Mouse (Mus musculus) kidney, postnatal 0 days (tissue): Measurements from ENCODE around the gene Kat2b. TPM values are rescaled to one million over a fixed set of nuclear protein-coding genes. Genes with fewer than 3 reads are reported as not detected.
"Not testable (repeated sequence)": the region's sequence is repeated elsewhere in the genome, so short reads cannot be mapped to it uniquely, and the experiment has no call there.

Experiments
- ATAC-seq: fragments of 200-750 bp; cut with Nextera tagmentation; replicated peaks from 2 replicates; pipeline ENCODE4 v1.8.0; 2017; ENCODE audit warnings: low read depth, moderate number of reproducible peaks, moderate TSS enrichment, moderate library complexity; ENCODE audit not compliant: low FRiP score
- DNase-seq: peaks from one replicate; pipeline ENCODE4 v3.0.0-alpha.2; 2016; ENCODE audit warnings: low spot score
- H3K27ac ChIP-seq: fragments of 300-500 bp; sonication (generic); 2 replicates; pipeline ENCODE4 v1.5.1; 2014; ENCODE audit warnings: mild to moderate bottlenecking
- H3K27me3 ChIP-seq: fragments of 300-500 bp; sonication (generic); 2 replicates; pipeline ENCODE4 v1.6.1; 2014; ENCODE audit warnings: low read length, mixed read lengths; ENCODE audit not compliant: insufficient read depth
- H3K36me3 ChIP-seq: fragments of 300-500 bp; sonication (generic); 2 replicates; pipeline ENCODE4 v1.6.1; 2014; ENCODE audit warnings: low read length, mixed read lengths; ENCODE audit not compliant: insufficient read depth
- H3K4me1 ChIP-seq: fragments of 300-500 bp; sonication (generic); replicated peaks from 2 replicates; pipeline ENCODE4 v1.6.1; 2014; ENCODE audit warnings: antibody characterized with exemption, low read length, mixed read lengths; ENCODE audit not compliant: insufficient read depth
- H3K4me2 ChIP-seq: fragments of 300-500 bp; sonication (generic); 2 replicates; pipeline ENCODE4 v1.6.1; 2014; ENCODE audit warnings: mild to moderate bottlenecking, low read length, moderate library complexity, mixed read lengths
- H3K4me3 ChIP-seq: fragments of 300-500 bp; sonication (generic); replicated peaks from 2 replicates; pipeline ENCODE4 v1.5.1; 2014; ENCODE audit warnings: low read depth, low read length
- H3K9ac ChIP-seq: fragments of 300-500 bp; sonication (generic); 2 replicates; pipeline ENCODE4 v1.6.1; 2014; ENCODE audit warnings: low read depth, low read length
- H3K9me3 ChIP-seq: fragments of 300-500 bp; sonication (generic); replicated peaks from 2 replicates; pipeline ENCODE4 v1.6.1; 2016; ENCODE audit warnings: low read length, inconsistent platforms, mixed read lengths
- CTCF ChIP-seq: IDR thresholded peaks from 2 replicates; pipeline ENCODE4 v1.5.1; 2016; ENCODE audit warnings: antibody characterized with exemption, low read depth, mild to moderate bottlenecking, moderate library complexity
- WGBS: fragments of 180-500 bp; shearing (Covaris S2); extraction: QIAGEN DNeasy Blood & Tissue Kit; methylation state at CpG from one replicate; pipeline ENCODE4 v1.1.7; 2014; 5-methylcytosine and 5-hydroxymethylcytosine counted together
- polyA plus RNA-seq: library from polyadenylated mRNA; unstranded; fragments of >200 nt; fragmentation: Nextera tagmentation; extraction: Ambion mirVana; gene quantifications from 2 replicates; pipeline ENCODE4 v1.2.1, GENCODE M21; 2015

The Kat2b gene
- 4.7 TPM in 2 replicates for polyA plus RNA-seq

DNA sequence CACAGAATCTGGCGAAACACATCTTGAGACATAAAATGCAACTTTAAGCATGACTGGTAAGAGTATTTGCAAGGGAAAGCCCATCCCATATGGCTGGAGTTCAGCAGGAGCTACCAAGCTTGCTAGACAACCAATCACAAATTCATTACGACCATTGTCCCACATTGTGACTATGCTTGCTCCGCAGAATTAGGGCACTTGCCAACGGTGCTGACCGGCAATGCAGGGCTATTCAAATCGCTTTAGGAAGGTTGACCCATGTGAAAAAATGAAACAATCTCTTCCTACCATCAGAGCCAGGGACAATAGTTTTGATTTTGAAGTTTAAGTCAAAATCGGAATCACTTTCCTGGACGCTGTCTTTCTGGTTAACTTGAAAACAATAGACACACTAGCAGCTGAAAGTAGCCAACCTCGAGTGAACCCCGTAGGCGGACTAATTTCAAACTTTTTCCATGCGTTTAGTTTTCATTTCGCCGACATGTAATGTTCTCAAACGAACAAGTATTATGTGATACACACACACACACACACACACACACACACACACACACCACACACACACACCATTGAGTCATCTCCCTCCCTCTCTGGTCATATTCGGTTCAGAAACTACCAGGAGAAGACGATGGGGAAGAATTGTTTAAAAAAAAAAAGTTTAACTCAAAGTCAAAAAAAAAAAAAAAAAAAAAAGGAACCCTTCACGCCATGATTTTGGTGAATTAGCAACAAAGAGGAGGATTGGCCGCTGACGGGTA is at the start of gene Kat2b:
Gene Kat2b (plus strand): TSS at position 701 of the 758 bp plus-strand sequence.
- no peak for ATAC-seq
- no peak for TF ChIP-seq CTCF
- WGBS, result 2% methylated on average over 20 of the region's 20 CpGs

DNA sequence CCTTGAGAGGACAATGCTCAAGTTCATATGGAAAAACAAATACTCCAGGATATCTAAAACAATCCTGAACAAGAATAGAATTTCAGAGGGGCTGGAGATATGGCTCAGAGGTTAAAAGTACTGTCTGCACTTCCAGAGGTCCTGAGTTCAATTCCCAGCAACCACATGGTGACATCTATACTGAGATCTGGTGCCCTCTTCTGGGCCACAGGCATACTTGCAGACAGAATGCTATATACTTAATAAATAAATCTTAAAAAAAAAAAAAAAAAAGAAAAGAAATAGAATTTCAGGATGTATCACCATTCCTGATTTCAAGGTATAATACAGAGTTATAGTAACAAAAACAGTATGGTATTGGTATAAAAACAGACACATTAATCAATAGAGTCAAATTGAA is 47.3 kb upstream of the Kat2b start:
- Histone ChIP-seq H3K4me1 (no peaks in the 10 kb centered on the region), H3K4me2 (no peak overlapping the region), H3K4me3 (no peak overlapping the region), H3K27ac (no peak overlapping the region), H3K36me3 (no peaks in the 10 kb centered on the region), H3K27me3 (no peaks in the 10 kb centered on the region), H3K9me3 (no peaks in the 10 kb centered on the region), H3K9ac (no peak overlapping the region)
- DNase-seq, result no peak
- no peak for TF ChIP-seq CTCF
- no peak for ATAC-seq

More for the DNA sequence above, at the start of gene Kat2b:
- no peaks in the 10 kb centered on the region for H3K9me3 ChIP-seq
- DNase-seq, result peak; percentile 42
- peak within 1 kb of the TSS; percentile 89 for H3K4me3 ChIP-seq
- peak within 1 kb of the TSS; percentile 96 for H3K27ac ChIP-seq
- no peaks in the 10 kb centered on the region for H3K27me3 ChIP-seq
- peak within 1 kb of the TSS; percentile 94 for H3K9ac ChIP-seq
- H3K4me2 ChIP-seq, result peak within 1 kb of the TSS; percentile 99
- H3K4me1 ChIP-seq, result peaks cover 8% of the 10 kb centered on the region; the same call in 1 of the 2 replicates
- H3K36me3 ChIP-seq, result no peaks in the 10 kb centered on the region

DNA sequence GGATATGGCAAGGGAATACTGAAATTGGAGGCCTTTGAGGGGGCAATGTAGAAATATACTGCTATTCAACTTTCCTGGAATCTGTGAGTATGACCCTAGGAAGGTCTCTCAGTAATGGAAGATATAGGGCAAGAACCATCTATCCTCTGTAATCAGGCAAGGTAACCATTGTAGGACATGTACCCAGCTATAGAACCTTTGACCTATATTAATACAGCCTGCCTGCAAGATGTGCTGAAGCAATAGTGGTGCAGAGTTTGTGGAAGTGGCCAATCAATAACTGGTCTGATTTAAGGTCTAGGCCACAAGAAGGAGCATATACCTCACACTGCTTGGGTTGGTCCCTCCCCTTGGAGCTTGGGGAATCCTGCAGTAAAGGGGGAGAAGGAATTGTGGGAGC is 46.2 kb upstream of the Kat2b start:
- no peak overlapping the region for H3K27ac ChIP-seq
- no peak for ATAC-seq
- DNase-seq, result no peak
- no peak overlapping the region for H3K9ac ChIP-seq
- no peak for TF ChIP-seq CTCF
- no peaks in the 10 kb centered on the region for H3K36me3 ChIP-seq
- H3K4me2 ChIP-seq, result no peak overlapping the region
- no peaks in the 10 kb centered on the region for H3K9me3 ChIP-seq
- H3K4me3 ChIP-seq, result no peak overlapping the region
- H3K4me1 ChIP-seq, result no peaks in the 10 kb centered on the region
- H3K27me3 ChIP-seq, result no peaks in the 10 kb centered on the region

DNA sequence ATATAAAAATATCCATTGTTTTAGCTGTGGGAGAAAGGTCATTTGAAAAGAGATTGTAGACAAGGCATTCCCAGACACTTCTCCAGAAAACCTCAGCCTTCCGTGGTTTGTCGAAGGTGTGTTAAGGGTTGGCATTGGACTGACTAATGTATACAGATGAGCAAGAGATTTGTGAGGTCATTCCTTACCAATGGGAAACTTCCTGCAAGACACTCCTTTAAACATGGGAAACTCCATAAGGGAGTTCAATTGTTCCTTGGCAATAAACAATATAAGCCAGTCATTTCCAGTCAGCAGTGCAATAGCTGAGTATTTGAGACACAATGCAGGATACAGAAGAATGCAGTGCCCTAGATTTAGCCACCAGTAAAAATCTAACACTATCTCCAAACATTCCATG is 38.6 kb upstream of the Kat2b start:
- Histone ChIP-seq H3K27me3 (no peaks in the 10 kb centered on the region), H3K36me3 (no peaks in the 10 kb centered on the region), H3K4me1 (no peaks in the 10 kb centered on the region), H3K27ac (no peak overlapping the region), H3K9me3 (no peaks in the 10 kb centered on the region), H3K4me3 (no peak overlapping the region), H3K4me2 (no peak overlapping the region), H3K9ac (no peak overlapping the region)
- DNase-seq, result no peak
- TF ChIP-seq CTCF, result no peak
- ATAC-seq, result no peak
- WGBS, result 86% methylated on average over 2 of the region's 2 CpGs

DNA sequence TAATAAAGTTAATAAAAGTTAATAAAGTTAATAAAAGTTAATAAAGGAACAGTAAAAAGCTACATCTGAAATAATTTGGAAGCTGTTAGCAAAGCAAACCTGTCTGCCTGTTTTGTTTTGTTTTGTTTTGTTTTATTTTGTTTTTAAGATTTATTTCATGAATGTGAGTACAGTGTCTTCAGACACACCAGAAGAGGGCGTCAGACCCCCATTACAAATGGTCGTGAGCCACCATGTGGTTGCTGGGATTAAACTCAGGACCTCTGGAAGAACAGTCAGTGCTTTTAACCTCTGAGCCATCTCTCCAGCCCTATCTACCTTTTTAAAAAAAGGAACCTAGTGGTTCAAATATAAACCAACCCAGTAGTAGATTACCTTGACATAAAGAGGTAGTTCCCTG is 35.5 kb upstream of the Kat2b start:
- H3K27me3 ChIP-seq, result no peaks in the 10 kb centered on the region
- H3K4me3 ChIP-seq, result no peak overlapping the region
- no peaks in the 10 kb centered on the region for H3K9me3 ChIP-seq
- TF ChIP-seq CTCF, result peak; percentile 52
- DNase-seq (no peak), ATAC-seq (no peak)
- 45% methylated on average over 2 of the region's 2 CpGs for WGBS
- H3K27ac ChIP-seq, result no peak overlapping the region
- no peaks in the 10 kb centered on the region for H3K4me1 ChIP-seq
- no peak overlapping the region for H3K9ac ChIP-seq
- H3K36me3 ChIP-seq, result no peaks in the 10 kb centered on the region
- H3K4me2 ChIP-seq, result no peak overlapping the region

DNA sequence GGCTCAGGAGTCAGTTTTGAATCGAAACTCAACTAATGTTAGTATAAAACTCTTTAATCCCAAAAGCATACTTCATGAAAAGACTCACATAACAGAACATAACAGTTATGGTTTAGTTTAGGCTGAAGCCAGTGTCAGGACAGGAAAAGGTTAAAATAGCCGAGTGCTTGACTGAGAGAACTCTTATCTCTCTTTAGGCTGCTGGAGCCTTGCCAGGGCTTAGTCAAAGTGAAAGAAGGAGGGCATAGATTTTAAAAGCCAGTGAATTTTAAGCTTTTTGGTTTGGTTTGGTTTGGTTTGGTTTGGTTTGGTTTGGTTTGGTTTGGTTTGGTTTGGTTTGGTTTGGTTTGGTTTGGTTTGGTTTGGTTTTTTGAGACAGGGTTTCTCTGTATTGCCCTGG is 34.2 kb upstream of the Kat2b start:
- TF ChIP-seq CTCF, result no peak
- Histone ChIP-seq H3K4me1 (no peaks in the 10 kb centered on the region), H3K27me3 (no peaks in the 10 kb centered on the region), H3K9ac (no peak overlapping the region), H3K4me3 (no peak overlapping the region), H3K27ac (no peak overlapping the region), H3K9me3 (no peaks in the 10 kb centered on the region), H3K36me3 (no peaks in the 10 kb centered on the region), H3K4me2 (no peak overlapping the region)
- no peak for DNase-seq
- ATAC-seq, result no peak
- WGBS, result 58% methylated on average over 2 of the region's 2 CpGs

DNA sequence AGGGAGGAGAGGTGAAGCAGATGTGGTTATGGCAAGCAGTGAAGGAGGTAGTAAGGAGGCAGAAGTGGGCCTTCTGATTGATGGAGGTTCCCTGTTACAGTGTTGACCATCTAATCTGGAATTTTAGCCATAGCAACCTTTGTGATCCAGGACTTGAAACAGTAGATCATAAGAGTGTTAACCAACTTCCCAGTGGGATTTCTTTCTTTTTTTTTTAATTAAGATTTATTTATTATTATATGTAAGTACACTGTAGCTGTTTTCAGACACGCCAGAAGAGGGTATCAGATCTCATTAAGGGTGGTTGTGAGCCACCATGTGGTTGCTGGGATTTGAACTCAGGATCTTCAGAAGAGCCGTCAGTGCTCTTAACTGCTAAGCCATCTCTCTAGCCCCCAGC is 27.3 kb upstream of the Kat2b start, which contains the start of gene Pp2d1:
Gene Pp2d1 (minus strand): TSS at position 101 of the 400 bp plus-strand sequence.
- H3K4me3 ChIP-seq, DNase-seq, H3K27ac ChIP-seq, H3K9ac ChIP-seq, H3K4me1 ChIP-seq, ATAC-seq, H3K27me3 ChIP-seq, H3K9me3 ChIP-seq, H3K36me3 ChIP-seq, H3K4me2 ChIP-seq: not testable (repeated sequence)
- 79% methylated on average over 2 of the region's 2 CpGs for WGBS
